Mouse (Mus musculus) urinary bladder, postnatal 4 days (tissue): ENCODE data around the gene Fryl.

Experiments
- DNase-seq, 2 experiments: peaks; one replicate each; pipeline ENCODE4 v3.0.0; 2021 to 2022; ENCODE audit warnings: low spot score in 2 of 2

Fryl gene

DNA sequence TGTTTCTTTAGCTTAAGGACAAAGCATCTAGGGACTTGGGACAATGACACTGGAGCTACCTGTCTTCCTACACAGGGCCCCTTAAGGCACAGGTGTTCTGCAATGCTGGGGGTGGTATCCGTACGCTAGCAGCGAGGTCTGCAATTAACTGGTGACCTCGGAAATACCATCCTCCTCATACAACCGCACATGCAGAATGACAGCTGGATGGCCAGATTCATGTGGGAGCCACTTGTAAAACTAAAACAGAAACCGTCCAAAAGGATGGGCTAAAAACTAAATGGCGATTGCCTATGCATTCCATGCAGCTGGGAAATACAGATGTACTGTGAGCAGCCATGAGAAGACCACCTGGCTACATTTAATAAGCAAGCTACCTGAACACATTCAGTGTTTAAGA, 34.6 kb downstream of the Fryl start:
- DNase-seq = no peak

DNA sequence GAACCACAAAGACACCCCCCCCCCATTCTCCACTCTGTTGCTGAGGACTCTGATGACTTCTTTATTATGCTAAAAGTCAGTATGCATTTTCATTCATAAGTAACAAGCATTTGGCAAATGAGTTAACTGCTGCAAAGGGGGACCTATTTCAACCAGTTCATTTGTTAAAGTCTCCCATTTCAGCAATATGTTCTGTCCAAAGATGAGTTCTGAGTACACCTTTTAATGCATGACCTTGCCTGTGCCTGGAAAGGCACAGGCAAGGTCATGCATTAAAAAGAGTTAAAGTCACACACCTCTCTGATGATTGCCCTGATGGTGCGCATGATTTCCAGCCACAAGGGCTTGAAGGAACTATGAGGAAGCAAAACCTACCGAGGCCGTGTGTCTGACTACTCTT, 36.7 kb downstream of the Fryl start:
- DNase-seq = no peak

DNA sequence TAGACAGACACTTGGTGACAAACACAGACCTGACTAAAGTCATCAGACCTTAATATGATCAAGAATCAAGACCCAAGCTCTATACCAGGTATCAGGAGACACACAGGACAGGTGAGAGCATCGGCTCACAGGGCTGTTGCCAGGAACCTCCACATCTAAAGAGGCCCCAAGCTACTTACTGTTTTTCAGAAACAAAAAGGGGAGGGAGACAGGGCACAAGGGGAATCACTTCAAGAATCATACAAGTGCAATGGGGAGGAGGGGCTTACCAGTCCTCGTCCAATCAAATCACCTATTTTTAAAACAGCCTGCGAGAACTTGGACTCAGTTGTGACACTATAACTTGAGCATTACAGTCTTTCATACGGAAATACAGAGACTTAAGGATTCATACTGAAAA, 38.4 kb downstream of the Fryl start:
- no peak for DNase-seq

DNA sequence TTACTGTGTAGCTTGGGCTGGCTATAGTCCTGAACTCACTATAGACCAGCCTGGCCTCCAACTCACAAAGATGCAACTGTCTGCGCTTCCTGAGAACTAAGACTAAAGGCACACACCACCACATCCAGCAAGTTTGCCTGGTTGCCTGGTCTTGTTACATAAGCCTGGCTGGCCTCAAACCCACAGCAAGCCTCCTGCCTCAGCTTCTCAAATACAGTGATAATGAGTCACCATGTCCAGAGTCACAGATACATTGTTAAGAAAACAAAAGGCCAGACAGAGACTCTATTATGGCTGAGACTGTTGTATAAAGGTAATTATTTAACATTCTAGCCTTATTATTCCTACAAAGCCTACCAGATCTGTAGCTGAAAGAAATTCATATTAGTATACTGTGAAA, 39.3 kb downstream of the Fryl start:
- no peak for DNase-seq

DNA sequence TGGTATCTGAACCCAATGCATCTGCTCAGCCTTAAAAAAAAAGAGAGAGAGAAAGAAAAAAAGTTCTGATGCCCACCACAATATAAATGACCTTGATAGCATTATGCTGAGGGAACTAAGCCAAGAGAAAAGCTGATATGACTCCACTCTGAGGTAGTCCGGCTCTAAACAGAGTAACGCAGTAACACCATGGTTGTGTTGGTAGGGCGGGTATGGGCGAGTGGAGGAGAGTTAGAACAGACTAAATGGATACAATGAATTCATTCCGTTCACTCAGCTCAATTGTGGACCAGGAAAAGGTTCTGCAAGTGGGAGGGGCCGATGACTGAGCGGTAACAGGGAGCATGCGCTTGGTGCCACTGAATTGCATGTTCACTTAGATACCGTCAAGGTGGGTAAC, 40.4 kb downstream of the Fryl start:
- DNase-seq = no peak

GRCm38 (mm10) chr5:73212446-73212845, 44.0 kb downstream of the Fryl start:
- no peak for DNase-seq

GRCm38 (mm10) chr5:73211961-73212360, 44.5 kb downstream of the Fryl start:
- no peak for DNase-seq

- DNase-seq = no peak
Measured at GRCm38 (mm10) chr5:73210971-73211315, 45.5 kb downstream of the Fryl start.

GRCm38 (mm10) chr5:73210127-73210970, 46.1 kb downstream of the Fryl start:
- no peak for DNase-seq

GRCm38 (mm10) chr5:73209201-73210096, 47.0 kb downstream of the Fryl start:
- DNase-seq = no peak

- DNase-seq = no peak
Measured at GRCm38 (mm10) chr5:73208645-73209044, 47.8 kb downstream of the Fryl start.

DNA sequence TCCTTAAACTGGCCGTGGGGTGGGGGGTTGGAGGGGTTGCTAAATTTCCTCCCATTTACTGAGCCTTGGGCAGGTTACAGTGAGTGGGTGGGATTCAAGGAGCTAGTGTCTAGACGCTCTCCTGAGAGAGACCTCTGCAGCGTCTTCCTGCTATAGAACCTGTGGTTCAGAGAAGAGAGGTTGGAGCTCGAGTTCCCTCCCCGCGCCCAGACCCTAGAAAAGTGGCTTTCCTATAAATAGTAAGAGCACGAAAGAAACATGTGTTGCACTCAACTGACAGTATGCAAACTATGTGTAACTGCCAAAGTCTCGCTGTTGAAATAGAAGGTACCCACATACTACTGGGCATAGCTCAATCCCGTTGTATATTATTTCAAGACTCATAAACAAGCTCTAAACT, 49.7 kb downstream of the Fryl start:
- DNase-seq = no peak

DNA sequence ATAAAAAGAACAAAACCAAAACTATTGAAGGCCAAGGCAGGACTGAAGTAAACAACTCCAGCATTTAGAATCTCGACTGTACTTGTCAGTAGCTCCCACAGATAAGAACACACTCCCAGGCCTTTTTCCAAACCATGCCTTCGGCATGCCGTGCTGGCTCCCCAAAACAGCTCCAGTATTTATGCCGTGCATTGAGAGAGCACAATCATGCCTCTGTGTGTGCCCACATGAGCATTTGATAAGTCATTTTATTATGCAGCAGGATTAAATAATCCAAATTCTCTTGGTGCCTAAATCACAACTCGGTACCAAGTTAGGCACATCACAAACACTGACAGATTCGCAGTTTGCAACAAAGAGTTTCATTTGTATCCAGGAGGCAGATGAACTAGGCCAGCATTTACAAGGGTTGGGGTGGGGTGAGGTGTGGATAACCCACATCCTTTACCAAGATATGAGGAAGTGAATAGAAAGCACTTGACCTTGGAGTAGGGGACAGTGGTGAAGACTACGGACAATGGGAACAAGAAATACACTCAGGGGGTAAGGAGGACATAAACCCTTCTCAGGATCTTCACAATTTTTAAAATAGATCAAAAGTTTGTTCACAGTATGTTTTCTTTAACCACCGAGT, 50.3 kb downstream of the Fryl start:
- no peak for DNase-seq

DNA sequence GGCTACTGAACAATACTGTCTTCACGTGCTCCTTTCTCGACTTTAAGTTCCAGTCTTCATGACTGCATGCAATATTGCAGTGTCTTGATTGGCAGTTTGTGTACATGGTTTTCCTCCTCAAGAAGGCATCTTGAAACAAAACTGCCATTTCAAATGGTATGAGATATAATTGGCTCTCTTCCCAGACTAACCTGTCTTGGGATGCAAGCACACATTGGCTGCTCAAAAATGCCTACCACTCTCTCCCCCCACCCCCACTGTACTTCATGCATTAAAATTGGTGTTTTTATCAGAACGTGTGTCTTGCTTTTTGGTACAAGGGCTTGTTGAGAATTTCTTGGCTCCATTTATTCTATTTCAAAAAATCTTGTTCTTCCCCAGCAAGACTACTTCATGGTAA, 51.4 kb downstream of the Fryl start:
- DNase-seq = no peak

GRCm38 (mm10) chr5:73202498-73202897, 53.9 kb downstream of the Fryl start:
- DNase-seq = no peak

GRCm38 (mm10) chr5:73202077-73202476, 54.3 kb downstream of the Fryl start:
- no peak for DNase-seq

DNA sequence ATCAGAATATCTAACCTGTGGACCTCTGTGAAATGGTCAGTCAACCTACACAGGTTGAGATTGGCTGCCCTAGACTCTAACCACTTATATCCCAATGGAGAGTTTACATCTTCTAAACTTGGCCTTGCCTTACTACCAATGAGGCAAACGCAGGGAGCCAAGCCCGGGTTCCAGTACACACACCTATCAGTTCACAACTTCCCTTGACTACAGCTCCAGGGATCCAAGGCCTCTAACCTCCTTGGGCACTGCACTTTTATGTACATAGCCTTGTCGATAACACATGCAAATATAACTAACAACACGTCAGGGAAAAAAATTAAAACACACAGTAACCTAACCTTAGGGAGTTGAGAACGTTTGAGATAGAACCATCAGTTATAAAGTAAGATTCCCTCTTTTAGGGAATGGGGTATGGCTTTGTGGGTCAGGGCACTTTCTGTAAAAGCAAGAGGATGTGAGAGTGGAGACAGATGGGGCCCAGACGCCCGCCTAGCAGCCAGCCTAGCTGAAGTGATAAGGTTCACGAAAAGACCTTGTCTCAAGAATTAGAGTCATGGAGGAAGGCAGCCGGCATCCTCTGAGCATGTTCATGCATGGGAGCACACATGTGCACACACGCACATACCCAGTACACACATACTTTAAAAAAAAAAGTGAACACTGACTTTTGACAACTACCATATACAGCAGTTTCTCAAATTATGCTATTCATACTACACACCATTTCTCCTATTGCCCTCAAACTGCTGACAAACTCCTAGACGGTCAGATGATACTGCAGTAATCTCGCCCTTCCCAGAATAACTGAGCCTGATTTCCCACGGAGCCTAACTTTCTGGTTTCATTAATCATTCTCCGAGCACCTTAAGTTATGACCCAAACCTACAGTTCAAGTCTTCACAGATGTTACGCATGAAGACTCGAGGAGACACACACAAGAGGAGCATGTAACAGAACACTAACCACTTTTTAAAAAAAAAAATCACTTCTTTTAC, 55.7 kb downstream of the Fryl start:
- DNase-seq = no peak

DNA sequence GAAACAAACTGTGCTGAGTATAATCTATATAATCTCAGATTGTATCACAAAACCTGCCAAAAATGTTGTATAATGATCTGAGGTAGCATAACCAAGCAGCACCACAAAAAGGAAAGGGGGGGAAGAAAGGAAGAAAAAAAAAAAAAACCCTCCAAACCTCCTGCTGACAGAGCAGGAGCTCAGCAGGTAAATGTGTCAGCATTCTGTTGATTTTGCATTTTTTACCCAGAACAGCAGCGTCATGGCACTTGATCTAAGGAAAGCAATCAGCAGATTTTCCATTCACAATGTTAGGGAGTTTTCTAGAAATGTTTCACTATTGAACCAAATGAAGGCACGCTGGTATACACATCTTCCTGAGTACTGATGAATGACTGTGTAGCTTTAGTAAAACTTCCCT, 56.8 kb downstream of the Fryl start:
- DNase-seq = no peak

GRCm38 (mm10) chr5:73198690-73199089, 57.7 kb downstream of the Fryl start:
- DNase-seq = no peak

DNA sequence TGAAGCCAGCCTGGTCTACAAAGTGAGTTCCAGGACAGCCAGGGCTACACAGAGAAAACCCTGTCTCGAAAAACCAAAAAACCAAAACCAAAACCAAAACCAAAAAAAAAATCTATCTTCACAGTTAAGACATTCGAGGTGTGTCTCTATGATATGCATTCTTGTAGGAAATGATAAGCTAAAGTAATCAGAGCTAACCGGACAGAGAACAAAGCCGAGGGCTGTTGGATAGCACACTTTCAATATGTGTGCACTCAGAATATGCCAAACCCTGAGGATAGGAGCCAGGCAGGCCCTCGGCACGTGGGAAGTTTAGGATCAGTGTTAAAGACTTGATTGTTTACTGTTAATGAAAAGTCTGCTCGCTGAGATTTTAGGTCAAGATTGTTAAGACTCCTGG, 58.6 kb downstream of the Fryl start:
- no peak for DNase-seq

DNA sequence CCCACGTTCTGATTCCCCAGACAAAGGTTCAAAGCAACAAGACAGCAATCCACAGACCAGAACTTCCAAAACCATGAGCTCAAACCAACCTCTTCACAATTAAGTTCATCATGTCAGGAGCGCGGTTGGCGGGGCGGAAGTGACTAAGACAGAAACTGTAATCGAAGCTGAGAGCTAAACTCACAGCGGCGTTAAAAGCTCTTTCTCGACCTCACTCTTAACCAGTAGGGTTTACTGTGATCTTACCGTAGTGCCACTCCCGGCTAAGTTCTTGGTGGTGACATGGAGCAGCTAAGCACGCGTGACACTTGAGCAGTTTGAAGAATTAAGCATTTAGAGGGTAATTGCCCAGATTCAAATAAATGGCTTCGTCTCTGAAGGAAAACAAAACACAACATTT, 61.7 kb downstream of the Fryl start:
- DNase-seq = no peak
